Mouse (Mus musculus): ENCODE data around the gene Cygb.
"Not testable (repeated sequence)": the region's sequence is repeated elsewhere in the genome, so short reads cannot be mapped to it uniquely, and the experiment has no call there.

Gene Cygb

DNA sequence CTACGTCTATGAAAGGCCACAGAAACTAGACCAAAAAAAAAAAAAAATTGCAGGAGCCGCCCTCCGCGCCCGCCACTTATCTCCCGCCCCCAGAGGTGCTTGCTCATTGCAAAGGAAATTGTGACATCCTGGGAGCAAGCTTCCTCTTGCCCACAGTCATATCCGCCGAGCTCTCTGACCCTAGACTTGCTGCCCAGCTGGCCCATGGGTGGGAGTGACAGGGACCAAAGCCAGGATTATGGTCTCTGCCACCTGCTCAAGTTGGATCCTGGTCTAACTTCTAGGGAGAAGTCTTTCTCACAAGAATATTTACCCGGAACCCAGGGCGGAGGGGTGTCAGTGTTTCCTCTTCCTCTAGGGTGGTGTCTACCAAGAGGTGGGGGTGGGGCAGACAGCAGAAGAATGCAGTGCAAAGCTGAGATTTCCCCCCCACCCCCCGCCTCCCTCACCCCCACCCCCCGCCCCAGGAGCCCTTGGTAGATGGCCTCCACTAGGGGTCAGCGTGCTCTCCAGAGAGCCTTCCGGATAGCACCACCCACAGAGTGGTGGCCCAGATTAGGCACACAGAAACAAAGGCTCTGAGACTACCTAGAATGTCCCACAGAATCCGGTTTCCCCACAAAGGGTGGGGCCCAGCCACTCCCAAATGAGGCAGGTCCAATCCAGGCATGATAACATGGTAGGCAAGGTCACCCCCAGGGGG, 38.2 kb downstream of the Cygb start:
- DNase-seq (ENCODE audit: low read depth) = no peak

GRCm38 (mm10) chr11:116613234-116613633, 40.9 kb downstream of the Cygb start:
- DNase-seq (ENCODE audit: low read depth) = no peak

DNA sequence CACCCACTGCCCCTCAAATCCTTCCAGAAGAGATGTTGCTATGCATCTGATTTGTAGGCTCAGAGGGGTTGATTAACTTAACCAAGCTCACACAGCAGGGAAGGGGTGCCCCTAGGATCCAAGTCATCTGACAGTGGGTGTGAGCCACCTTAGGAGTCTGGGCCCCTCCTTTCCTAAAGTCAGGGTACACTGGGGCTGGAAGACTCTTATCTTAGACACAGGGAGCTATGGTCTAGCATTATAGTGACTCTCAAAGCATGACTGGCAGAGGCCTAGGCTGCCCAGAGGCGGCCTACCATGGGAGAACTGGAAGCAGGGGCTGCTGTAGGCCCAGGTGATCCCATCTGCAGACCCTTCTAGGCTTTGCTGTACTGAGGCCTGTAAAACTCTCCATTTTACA, 41.6 kb downstream of the Cygb start:
- no peak for DNase-seq (ENCODE audit: low read depth)

GRCm38 (mm10) chr11:116611883-116612282, 42.2 kb downstream of the Cygb start:
- DNase-seq (ENCODE audit: low read depth) = no peak

DNA sequence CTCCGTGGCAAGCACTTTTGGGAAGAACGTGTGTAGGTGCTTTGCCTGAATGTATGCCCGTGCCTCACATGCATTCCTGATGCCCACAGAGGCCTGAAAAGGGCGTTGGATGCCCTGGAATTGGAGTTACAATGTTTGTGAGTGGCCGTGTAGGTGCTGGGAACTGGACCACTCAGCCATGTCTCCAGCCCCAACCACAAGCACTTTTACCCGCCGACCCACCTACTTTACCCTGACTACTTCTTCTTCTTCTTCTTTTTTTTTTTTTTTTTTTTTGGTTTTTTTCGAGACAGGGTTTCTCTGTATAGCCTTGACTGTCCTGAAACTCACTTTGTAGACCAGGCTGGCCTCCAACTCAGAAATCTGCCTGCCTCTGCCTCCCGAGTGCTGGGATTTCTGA, 42.9 kb downstream of the Cygb start:
- DNase-seq (ENCODE audit: low read depth) = not testable (repeated sequence)

DNA sequence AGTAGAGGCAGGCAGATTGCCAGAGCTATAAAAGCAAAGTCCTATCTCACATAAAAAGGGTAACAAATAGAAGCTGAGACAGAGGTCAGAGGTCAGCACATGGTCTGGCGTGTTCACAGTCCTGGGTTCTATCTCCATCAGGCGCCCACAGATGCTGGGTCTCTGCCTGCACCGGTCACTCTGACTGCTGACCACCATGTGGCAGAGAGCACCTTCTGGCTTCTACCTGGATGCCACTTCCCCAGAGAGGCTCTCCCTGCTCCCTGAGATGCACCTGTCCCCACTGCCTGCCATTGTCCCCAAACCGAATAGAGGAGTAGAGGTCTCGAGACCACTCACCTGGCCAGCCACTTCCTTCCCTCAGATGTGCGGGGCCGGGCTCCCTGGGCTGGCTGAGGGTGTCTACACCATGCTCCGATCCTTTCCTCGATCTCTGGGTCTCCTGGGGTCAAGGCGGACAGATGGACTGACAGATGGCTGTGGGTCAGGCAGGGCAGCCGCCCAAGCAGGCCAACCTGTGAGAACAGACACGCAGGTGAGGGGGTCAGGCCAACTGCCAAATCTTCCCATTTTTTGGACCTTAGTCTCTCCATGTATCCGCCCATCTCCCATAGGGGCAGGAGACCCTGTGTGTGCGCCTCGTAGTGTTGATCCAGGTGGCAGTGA, 44.0 kb downstream of the Cygb start:
- DNase-seq (ENCODE audit: low read depth) = no peak

DNA sequence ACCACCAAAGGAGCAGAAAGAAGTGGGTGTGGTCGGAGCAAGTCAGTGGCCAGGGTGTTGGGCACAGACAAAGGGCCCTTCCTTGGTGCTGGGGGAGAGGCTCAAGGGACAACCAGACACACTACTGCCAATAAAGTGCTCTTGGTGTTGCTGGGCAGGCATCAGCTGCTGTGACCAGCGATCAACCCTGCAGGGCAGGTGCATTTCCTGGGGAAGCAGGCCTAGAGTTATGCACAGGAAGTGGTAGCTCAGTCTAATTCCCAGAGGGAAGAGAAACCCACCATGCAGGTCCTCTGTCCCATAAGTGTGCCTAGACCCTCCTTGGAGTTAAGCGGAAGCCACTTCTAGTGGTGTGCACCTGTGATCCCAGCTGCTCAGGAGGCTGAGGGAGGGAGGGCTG, 46.4 kb downstream of the Cygb start:
- DNase-seq (ENCODE audit: low read depth) = no peak

DNA sequence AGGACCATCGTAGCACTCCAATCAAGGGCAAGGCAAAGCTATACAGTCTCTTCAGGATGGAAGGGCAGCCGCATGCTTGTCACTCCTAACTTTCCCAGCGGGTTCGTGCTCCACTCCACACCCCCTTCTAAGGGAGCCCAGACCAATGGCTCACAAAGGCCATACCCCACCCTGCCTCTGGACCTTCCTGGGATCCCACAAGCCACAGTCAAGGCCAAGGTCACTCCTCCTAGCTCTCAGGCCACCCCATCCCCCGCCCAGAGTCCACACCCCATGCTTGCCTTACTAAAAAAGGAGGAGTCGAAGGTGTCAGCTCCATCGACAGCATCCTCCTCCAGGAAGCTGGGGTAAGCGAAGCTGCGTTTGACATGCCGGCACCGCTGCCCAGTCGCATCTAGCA, 50.0 kb downstream of the Cygb start:
- DNase-seq (ENCODE audit: low read depth) = no peak

DNA sequence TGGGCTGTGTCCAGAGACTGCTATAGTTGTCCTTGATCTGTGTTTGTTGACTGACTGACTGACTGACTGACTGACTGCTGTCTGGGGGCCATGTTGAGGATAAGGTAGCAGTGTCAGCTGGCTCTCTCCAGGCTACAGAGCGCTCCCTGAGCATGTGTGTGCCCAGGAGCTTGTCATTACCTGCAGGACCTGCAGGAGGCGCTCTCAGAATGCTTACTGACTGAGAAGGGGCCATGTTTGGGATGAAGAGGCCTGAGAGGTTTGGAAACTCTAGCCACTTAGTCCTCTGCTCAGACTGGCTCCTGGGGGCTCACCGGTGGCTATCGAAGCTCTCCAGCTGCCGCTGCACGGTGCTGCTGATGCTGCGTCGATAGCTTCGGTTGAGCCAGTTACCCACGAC, 50.8 kb downstream of the Cygb start:
- no peak for DNase-seq (ENCODE audit: low read depth)

DNA sequence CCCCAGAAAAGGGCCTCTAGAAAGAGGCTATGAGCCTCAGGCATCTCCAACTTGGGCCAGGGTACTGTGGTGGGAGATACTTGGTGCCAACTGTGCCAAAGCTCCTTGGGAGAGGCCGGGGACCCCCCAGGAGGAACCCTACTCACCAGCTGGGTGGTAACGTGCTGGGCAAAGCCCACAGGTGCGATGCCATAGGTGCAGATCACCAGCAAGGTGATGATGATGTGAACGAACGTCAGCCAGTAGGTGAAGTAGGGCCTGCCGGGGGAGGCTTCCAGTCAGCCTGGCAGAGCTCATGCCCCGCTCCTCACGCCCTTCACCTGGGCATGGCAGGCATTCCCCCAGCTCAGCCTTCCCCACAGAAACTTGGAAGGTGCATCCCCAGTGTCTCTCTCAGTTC, 52.1 kb downstream of the Cygb start:
- DNase-seq (ENCODE audit: low read depth) = no peak

- no peak for DNase-seq (ENCODE audit: low read depth)
Observed at GRCm38 (mm10) chr11:116601166-116601565, 52.9 kb downstream of the Cygb start.

- no peak for DNase-seq (ENCODE audit: low read depth)
Observed at GRCm38 (mm10) chr11:116599230-116599629, 54.9 kb downstream of the Cygb start.

DNA sequence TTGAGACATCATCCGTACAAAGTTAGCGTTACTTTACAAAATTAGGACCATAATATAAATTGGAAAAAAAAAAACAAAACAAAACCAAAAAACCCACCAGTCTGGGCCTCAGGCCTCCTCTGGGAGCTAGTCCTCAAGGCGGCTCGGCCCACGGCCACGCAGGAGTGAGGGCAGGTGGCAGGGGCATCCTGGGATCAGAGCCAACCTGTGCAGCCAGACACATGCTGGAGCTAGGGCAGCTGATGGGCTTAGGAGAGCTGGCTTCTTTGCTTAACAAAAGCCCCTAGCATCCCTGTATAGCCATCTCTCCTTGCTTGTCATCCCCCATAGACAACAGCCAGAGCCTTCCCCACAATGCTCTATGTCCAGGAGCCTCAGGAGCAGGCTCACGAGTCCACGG, 55.9 kb downstream of the Cygb start:
- DNase-seq (ENCODE audit: low read depth) = no peak

DNA sequence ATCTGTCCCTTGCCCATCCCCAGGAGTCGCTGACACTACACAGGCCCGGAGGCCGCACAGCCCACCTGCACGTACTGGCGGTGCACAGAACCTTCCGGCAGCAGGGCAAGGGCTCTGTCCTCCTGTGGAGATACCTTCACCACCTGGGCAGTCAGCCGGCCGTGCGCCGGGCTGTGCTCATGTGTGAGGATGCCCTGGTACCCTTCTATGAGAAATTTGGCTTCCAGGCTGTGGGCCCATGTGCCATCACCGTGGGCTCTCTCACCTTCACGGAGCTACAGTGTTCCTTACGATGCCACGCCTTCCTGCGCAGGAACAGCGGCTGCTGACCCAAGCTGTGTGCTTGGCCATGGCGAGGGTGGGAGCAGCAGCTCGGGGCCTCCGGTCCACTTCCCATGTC, 57.3 kb downstream of the Cygb start:
- DNase-seq (ENCODE audit: low read depth) = no peak

Data from c-Kit-positive CD71-negative TER-119-negative erythroid progenitor cells, embryonic 14.5 days (primary cell).